Mouse (Mus musculus): ENCODE data around the gene Carns1. TPM values are rescaled to one million over a fixed set of nuclear protein-coding genes. Genes with fewer than 3 reads are reported as not detected.
"Not testable (repeated sequence)": the region's sequence is repeated elsewhere in the genome, so short reads cannot be mapped to it uniquely, and the experiment has no call there.

Carns1 gene
- total RNA-seq, 2 experiments from 2014 or later, result 29.4 to 33.7 TPM

DNA sequence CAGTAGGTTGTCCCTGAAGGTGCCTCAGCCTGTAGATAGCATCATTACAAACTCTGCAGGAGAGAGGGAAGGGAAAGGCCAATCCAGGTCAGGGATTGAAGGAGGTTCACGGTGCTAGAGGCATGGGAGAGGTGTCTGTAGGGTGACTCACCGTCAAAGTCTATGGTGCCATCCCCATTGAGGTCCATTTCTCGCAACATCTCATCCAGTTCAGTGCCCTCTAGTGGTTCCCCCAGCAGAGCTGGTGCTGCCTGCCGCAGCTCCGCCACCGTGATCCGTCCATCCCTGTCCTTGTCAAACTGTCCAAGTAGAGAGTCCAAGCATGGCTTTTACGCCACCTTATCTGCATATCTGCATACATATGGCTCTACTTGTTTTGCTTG is 39.3 kb downstream of the Carns1 start:
- intact Hi-C loops (cut with DNase I), result not testable (repeated sequence)

DNA sequence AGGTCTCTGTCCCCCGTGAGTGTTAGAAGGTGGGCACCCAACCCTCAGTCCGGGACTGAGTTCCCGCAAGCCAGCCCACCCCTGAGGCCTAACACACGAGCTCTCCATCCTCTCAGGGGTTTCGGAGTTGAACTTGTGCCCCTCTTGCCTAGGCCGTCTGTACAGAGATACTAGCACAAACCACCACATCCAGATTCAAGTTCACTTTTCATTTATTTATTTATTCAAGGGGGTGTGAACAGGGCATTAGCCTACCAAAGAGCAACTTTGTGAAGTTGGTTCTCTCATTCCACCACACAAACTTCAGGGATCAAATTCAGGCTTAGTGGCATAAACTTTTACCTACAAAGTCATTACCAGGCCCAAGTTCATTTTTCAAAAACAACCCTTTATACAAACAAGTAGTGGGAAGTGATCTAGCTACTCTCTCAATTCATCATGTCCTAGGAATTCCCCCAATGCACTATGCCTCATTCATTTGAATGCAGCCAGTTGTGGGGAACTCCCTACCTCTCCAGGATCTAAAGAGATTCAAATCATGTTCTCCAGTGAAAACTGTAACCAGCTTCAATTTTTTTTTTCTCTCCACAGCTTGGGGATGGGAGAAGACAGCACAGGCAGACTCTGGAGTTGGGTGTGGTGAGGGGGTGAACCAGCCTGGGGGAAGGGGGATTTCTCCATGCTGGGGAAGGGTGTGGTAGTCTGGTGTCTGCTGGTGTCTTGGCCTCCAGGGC is 39.9 kb downstream of the Carns1 start:
- intact Hi-C loops (cut with DNase I), result not testable (repeated sequence)

More for the DNA sequence above, 39.3 kb downstream of the Carns1 start:
- not testable (repeated sequence) for DNase-seq

DNA sequence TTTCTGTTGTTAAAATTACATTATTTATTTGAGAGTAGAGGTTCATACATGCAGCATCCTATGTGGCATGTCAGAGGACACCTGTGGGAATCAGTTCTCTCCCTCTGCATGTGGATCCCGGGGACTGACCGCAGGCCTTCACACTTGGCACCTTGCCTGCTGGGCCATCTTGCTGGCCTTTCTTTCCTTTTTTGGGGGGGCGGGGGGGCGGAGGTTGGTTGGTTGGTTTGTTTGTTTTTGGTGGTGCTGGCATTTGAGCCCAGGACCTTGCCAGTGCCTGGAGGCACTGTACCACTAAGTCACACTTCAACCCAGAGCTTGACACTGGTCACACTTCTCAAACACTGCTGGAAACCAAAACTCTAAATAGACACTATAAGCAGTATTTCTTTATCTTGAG is 40.9 kb downstream of the Carns1 start:
- intact Hi-C loops (cut with DNase I), result no loop called here
- no peak for DNase-seq

More for the DNA sequence above, 39.9 kb downstream of the Carns1 start:
- not testable (repeated sequence) for DNase-seq

DNA sequence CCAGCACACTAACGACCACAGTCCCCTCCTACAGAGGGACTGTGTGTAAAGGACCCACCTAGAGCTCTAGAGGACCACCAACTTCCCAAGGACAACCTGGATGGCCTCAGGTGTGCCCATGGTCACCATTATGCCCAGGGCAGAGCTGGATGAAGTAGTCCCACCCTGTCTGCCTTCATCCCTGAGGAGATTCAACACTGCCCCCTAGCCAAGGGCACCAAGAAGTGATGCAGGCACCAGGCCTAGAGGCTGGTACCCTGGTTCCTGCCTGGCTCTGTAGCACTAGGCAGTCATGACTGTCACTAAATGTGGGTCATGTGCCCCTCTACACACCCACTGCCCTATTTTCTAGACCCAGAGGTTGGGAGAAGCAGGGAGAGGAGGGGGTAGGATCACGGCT is 43.5 kb downstream of the Carns1 start:
- no peak for DNase-seq
- intact Hi-C loops (cut with DNase I), result no loop called here

- intact Hi-C loops (cut with DNase I), result no loop called here
- no peak for DNase-seq
Observed at GRCm38 (mm10) chr19:4131075-4131474, 44.2 kb downstream of the Carns1 start.

DNA sequence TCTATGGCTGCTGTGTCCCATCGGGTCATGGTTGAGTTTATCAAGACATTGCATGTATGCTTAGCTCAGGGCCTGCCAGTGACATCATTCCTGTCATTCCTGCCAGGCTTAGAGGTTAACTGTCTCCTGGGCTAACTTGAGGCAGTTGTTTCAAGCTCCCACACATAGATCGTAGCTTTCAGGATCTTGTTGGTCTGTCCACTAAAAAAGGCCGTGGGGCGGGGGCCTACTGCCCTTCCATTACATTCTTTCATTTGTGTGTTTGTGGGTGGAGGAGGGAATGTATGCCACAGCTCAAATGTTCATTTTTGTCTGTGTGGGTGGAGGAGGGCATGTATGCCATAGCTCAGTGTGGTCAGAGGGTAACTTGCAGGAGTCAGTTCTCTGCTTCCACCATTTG is 45.2 kb downstream of the Carns1 start:
- no peak for DNase-seq
- intact Hi-C loops (cut with DNase I), result no loop called here

DNA sequence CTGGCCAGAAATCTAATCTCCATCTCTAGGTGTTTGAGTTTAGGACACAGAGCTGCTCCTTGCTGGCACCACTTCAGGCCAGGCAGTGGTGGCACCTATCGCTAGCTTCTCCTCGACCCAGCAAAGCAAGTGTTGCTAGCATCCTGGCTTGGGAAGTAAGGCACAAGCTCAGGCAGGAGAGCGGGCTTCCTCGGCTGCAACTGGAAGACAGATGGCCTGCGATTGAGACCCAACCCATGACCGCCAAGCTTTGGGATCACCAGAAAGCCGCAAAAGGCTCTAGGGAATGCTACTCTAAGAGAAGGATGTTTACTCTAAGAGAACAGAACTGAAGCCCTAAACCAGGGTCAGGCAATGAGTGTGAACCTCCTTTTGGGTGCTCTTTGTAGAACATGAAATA is 45.8 kb downstream of the Carns1 start:
- intact Hi-C loops (cut with DNase I), result no loop called here
- no peak for DNase-seq

DNA sequence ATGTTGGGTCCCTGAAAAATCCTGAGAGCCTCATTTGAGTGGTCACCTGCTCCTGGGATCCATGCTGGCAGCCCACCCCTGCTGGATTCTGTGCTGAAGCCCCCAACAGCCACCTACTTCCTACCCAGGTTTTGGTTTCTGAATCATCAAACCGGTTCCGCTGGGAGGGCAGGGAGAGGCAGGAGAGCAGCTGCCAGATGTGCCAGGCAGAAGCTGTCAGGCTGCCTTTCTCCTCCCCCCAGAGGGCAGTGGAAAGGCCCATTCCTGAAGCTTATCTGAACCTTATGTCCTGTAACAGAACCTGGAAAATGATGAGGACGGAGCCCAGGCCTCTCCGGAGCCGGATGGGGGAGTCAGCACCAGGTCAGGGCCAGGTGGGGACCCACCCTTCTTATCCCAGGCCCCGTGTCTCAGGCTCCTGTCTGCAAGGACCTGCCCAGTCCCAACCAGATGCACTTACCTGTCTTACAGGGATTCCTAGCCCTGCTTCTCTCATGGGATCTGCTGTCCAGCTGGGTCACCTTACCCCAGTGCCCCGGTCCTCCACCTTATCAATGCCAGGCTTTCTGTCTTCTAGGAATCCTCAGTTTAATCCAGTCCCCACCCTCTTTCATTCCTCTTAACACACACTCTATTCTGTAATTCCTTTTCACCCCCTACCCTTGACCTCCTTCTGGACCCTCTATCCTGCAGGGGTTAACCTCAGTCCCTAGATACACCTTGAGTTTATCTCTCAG is 48.4 kb downstream of the Carns1 start:
- no peak for DNase-seq
- intact Hi-C loops (cut with DNase I), result loop anchor here (1.0 to 2.0 kb wide), 2 partner anchors 21 to 36 kb away; partner anchors contain the start of genes Coro1b and Rps6kb2

GRCm38 (mm10) chr19:4125741-4126696 is 49.3 kb downstream of the Carns1 start, which contains the start of gene Aip:
Aip (minus strand) TSS chr19:4125858.
- peak; percentile 96 to 97 for DNase-seq
- intact Hi-C loops (cut with DNase I), result loop anchor here (1.0 to 2.0 kb wide), 2 partner anchors 22 to 37 kb away; partner anchors contain the start of genes Coro1b and Rps6kb2

DNA sequence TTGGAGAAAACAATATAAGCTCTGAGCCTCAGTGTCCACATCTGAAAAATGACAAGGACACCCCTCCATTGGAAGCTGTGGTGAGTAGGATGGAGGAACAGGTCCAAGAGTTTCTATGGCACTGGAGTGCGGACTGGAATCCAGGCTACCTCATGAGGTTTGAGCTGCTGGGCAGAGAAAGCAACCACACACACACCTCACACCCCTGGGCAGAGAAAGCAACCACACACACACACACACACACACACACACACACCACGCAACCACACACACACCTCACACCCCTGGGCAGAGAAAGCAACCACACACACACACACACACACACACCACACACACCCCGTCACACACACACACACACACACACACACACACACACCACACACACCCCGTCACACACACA is 50.0 kb downstream of the Carns1 start:
- intact Hi-C loops (cut with DNase I); DNase-seq: not testable (repeated sequence)

DNA sequence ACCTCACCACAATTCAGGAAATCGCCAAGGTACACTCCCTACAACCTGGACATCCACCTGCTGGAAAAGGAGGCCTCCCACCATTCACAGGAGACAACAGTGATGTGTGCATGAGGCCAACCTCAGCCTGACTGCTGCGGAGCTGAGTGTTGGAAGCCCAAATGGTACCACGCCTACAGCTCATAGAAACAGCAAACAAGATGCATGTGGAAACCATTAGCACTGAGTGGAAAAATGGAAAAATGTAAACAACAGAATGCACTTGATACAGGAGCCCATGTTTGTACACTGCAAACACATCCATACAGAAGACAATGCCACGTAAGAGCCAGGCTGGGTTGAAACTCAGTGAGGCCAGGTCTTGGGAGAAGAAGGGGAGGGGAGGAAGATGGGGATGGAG is 50.8 kb downstream of the Carns1 start:
- DNase-seq, result no peak
- intact Hi-C loops (cut with DNase I), result loop anchor here (1.0 kb wide), 1 partner anchor 104 kb away; no protein-coding TSS in a partner anchor

GRCm38 (mm10) chr19:4122411-4123370 is 52.6 kb downstream of the Carns1 start:
- no peak for DNase-seq
- intact Hi-C loops (cut with DNase I), result no loop called here

- DNase-seq; intact Hi-C loops (cut with DNase I): not testable (repeated sequence)
Observed at GRCm38 (mm10) chr19:4121896-4122295, 53.4 kb downstream of the Carns1 start.

DNA sequence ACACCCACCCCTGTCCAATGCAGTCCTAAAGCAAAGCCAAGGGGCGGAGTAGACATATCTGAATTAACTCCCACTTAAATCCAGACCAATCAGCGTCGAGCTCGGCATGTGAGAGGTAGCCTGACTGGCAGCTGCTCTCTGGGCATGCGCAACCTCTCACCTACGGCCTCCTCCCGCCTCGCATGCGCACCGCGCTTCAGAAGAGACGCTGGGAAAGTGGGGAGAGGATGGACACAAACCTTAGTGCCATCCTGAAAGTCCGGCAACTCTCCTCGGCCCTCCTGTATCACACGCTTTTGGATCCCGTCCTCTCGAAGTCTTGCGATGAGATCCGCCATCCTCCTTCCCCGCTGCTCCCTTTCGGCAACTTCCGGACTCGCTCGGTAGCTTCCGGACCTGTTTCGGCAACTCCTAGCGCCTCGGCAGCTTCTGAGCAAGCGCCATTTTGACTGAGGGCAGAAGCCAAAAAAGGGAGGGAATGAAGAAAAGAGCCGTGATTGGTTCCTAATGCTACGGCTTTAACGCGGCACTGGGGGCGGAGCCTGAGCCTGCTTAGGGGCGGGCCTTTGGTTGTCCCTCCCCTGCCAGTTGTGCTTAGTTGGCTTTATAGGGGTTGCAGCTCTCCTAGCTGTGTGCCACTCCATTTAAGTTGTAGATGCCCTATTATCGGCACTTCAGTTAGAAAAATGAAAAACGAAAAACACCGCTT is 54.0 kb downstream of the Carns1 start:
- intact Hi-C loops (cut with DNase I), result no loop called here
- peak; percentile 98 to 99 for DNase-seq

- no peak for DNase-seq
- intact Hi-C loops (cut with DNase I), result no loop called here
Observed at GRCm38 (mm10) chr19:4120496-4120895, 54.8 kb downstream of the Carns1 start.

DNA sequence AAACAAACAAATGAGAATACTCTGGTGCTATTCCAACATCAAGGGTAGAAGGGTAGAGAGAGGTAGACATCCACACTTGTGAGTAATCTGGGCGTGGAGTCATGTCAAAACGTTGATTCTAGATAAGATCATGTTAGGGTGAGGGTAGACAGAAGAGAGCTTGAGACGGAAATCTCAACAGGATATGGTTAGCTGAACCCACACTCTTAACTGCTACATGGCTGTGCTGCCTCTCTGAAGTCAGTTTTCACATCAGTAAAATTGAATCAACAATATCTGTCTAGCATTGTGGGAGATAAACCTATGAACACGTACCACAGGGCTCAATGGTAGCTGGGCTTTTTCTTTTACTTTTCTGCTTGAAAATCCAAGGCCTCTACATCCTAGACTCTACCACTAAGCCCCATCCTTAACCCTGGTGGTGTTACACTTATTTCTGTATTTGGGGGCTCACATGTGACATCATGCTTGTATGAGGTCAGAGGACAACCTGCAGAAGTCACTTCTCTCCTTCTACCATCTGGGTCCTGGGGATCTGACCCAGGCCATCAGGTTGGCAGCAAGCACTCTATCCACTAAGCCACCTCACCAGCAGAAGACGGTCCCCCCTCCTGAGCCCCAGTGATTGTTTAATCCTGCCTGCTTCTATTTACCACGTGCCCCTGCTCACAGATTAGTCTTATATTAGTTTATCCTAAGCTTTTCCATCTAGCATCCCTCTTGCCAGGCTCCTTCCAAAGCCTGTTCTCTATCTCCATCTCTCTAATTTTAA is 55.4 kb downstream of the Carns1 start:
- no peak for DNase-seq
- intact Hi-C loops (cut with DNase I), result no loop called here

GRCm38 (mm10) chr19:4118350-4118749 is 56.9 kb downstream of the Carns1 start:
- DNase-seq, result no peak
- intact Hi-C loops (cut with DNase I), result no loop called here

DNA sequence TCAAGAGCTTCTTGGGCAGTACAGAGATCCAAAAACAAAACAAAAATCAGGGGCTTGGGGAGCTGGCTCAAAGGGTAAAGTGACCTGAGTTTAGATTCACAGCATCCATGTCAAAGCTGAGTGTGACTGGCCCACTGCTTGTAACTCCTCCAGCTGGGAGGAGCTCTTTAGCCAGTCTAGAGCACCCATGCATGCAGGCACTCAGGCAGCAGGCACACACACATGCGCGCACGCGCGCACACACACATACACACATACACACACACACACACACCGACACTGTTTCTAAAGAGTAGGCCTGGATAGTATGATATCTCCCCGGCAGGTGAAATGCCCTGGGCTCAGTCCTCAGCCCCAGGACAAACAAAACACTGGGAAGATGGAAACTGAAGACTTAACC is 58.3 kb downstream of the Carns1 start:
- no peak for DNase-seq
- intact Hi-C loops (cut with DNase I), result no loop called here
